Mouse (Mus musculus) G1E (cell line): ENCODE measurements around the gene 2010109A12Rik.

Source experiments
- CTCF ChIP-seq: IDR thresholded peaks from 2 replicates; pipeline ENCODE4 v1.5.1; 2012; ENCODE audit warnings: low read depth, low read length, inconsistent platforms, mixed read lengths
- TAL1 ChIP-seq: conservative IDR thresholded peaks from 2 replicates; pipeline ENCODE4 v1.6.1; 2012; ENCODE audit warnings: low read depth, low read length, inconsistent platforms, mixed read lengths

DNA sequence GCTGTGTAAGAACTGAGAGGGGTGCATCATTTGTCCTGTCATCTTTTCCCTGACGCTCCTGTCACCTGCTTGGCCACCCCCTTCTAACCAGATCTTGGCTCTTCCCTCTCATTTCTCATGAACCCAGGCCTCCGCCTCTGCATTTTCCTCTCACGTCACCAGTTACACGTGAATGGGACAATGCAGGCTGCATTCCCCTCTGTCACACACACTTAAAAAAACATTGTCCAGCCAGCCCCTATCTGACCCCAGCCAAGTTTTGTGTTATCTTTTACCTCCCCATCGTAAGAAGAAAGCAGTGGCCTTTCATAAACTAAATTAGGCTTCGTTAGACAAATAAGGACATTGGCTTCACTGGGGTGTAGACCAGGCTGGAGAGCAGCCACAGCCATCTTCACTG lies 33.8 kb upstream of the 2010109A12Rik start:
- no peak for TF ChIP-seq CTCF
- no peak for TF ChIP-seq TAL1
